Mouse (Mus musculus) lung, embryonic 16.5 days (tissue): ENCODE measurements around the gene Cds1. TPM values are rescaled to one million over a fixed set of nuclear protein-coding genes. Genes with fewer than 3 reads are reported as not detected.
"Not testable (repeated sequence)": the region's sequence is repeated elsewhere in the genome, so short reads cannot be mapped to it uniquely, and the experiment has no call there.

ENCODE experiments used
- ATAC-seq: fragments of 200-750 bp; cut with Nextera tagmentation; 2 replicates; pipeline ENCODE4 v1.8.0; 2017; ENCODE audit warnings: low read depth, mild to moderate bottlenecking, moderate library complexity
- H3K27ac ChIP-seq: fragments of 300-500 bp; sonication (generic); 2 replicates; pipeline ENCODE4 v1.5.1; 2014; ENCODE audit warnings: mild to moderate bottlenecking, control low read depth, low read length
- H3K27me3 ChIP-seq: fragments of 300-500 bp; sonication (generic); 2 replicates; pipeline ENCODE4 v1.6.1; 2014; ENCODE audit warnings: low read depth, low read length, mixed read lengths; ENCODE audit not compliant: control insufficient read depth, insufficient read depth
- H3K36me3 ChIP-seq: fragments of 300-500 bp; sonication (generic); 2 replicates; pipeline ENCODE4 v1.6.1; 2014; ENCODE audit warnings: low read length; ENCODE audit not compliant: control insufficient read depth, insufficient read depth
- H3K4me1 ChIP-seq: fragments of 300-500 bp; sonication (generic); replicated peaks from 2 replicates; pipeline ENCODE4 v1.6.1; 2014; ENCODE audit warnings: low read length, mixed read lengths; ENCODE audit not compliant: control insufficient read depth, insufficient read depth
- H3K4me2 ChIP-seq: fragments of 300-500 bp; sonication (generic); 2 replicates; pipeline ENCODE4 v1.6.1; 2014; ENCODE audit warnings: low read depth, low read length, control low read depth
- H3K4me3 ChIP-seq: fragments of 300-500 bp; sonication (generic); 2 replicates; pipeline ENCODE4 v1.5.1; 2014; ENCODE audit warnings: mild to moderate bottlenecking, low read length, control low read depth
- H3K9ac ChIP-seq: fragments of 300-500 bp; sonication (generic); 2 replicates; pipeline ENCODE4 v1.6.1; 2014; ENCODE audit warnings: low read length, control low read depth
- H3K9me3 ChIP-seq: fragments of 300-500 bp; sonication (generic); 2 replicates; pipeline ENCODE4 v1.6.1; 2016; ENCODE audit warnings: low read length; ENCODE audit not compliant: control insufficient read depth
- WGBS: fragments of 180-500 bp; shearing (Covaris S2); extraction: QIAGEN DNeasy Blood & Tissue Kit; methylation state at CpG from one replicate; pipeline ENCODE4 v1.1.7; 2014; 5-methylcytosine and 5-hydroxymethylcytosine counted together
- polyA plus RNA-seq: library from polyadenylated mRNA; unstranded; fragments of >200 nt; fragmentation: Nextera tagmentation; extraction: Ambion mirVana; gene quantifications from 2 replicates; pipeline ENCODE4 v1.2.1, GENCODE M21; 2015

The Cds1 gene
- polyA plus RNA-seq, 1 experiment from 2014 or later = 7.3 TPM

- no peak overlapping the region for H3K9ac ChIP-seq
- H3K4me2 ChIP-seq = no peak overlapping the region
- ATAC-seq = no peak
- no peaks in the 10 kb centered on the region for H3K9me3 ChIP-seq
- WGBS = 90% methylated on average over 6 of the region's 6 CpGs
- no peaks in the 10 kb centered on the region for H3K27me3 ChIP-seq
- H3K4me3 ChIP-seq = no peak overlapping the region
- peaks cover 13% of the 10 kb centered on the region for H3K36me3 ChIP-seq
- H3K27ac ChIP-seq = no peak overlapping the region
- H3K4me1 ChIP-seq = peaks cover 4% of the 10 kb centered on the region
These were observed 67.1 kb downstream of the Cds1 start for GRCm38 (mm10) chr5:101832042-101832441.

- H3K4me3 ChIP-seq = no peak overlapping the region
- no peak overlapping the region for H3K9ac ChIP-seq
- no peaks in the 10 kb centered on the region for H3K9me3 ChIP-seq
- H3K4me1 ChIP-seq = peaks cover 3% of the 10 kb centered on the region; the same call in 1 of the 2 replicates
- no peaks in the 10 kb centered on the region for H3K27me3 ChIP-seq
- peaks cover 13% of the 10 kb centered on the region for H3K36me3 ChIP-seq
- H3K4me2 ChIP-seq = no peak overlapping the region
- WGBS = 86% methylated on average over 5 of the region's 5 CpGs
- H3K27ac ChIP-seq = no peak overlapping the region
- ATAC-seq = no peak
These were observed 68.1 kb downstream of the Cds1 start for GRCm38 (mm10) chr5:101832991-101833390.

- H3K9me3 ChIP-seq = no peaks in the 10 kb centered on the region
- H3K27me3 ChIP-seq = no peaks in the 10 kb centered on the region
- no peak for ATAC-seq
- no peak overlapping the region for H3K27ac ChIP-seq
- H3K9ac ChIP-seq = no peak overlapping the region
- H3K4me2 ChIP-seq = no peak overlapping the region
- peaks cover 15% of the 10 kb centered on the region for H3K36me3 ChIP-seq
- H3K4me1 ChIP-seq = peaks cover 3% of the 10 kb centered on the region; the same call in 1 of the 2 replicates
- WGBS = 67% methylated on average over 8 of the region's 8 CpGs
- H3K4me3 ChIP-seq = no peak overlapping the region
These were observed 68.9 kb downstream of the Cds1 start for GRCm38 (mm10) chr5:101833875-101834274.

GRCm38 (mm10) chr5:101836221-101836620, 71.3 kb downstream of the Cds1 start:
- H3K27ac ChIP-seq = no peak overlapping the region
- 93% methylated on average over 11 of the region's 11 CpGs for WGBS
- H3K4me1 ChIP-seq = no peaks in the 10 kb centered on the region
- H3K9ac ChIP-seq = no peak overlapping the region
- H3K36me3 ChIP-seq = peaks cover 26% of the 10 kb centered on the region
- H3K27me3 ChIP-seq = no peaks in the 10 kb centered on the region
- H3K9me3 ChIP-seq = no peaks in the 10 kb centered on the region
- H3K4me3 ChIP-seq = no peak overlapping the region
- no peak for ATAC-seq
- H3K4me2 ChIP-seq = no peak overlapping the region

GRCm38 (mm10) chr5:101837605-101838004, 72.7 kb downstream of the Cds1 start:
- H3K27ac ChIP-seq, H3K9ac ChIP-seq, H3K4me1 ChIP-seq, H3K27me3 ChIP-seq, H3K9me3 ChIP-seq, H3K4me3 ChIP-seq, ATAC-seq, H3K4me2 ChIP-seq: not testable (repeated sequence)
- 90% methylated on average over 2 of the region's 2 CpGs for WGBS
- H3K36me3 ChIP-seq = peaks cover 35% of the 10 kb centered on the region

GRCm38 (mm10) chr5:101840476-101840875, 75.5 kb downstream of the Cds1 start:
- Histone ChIP-seq H3K4me2 (no peak overlapping the region), H3K4me3 (no peak overlapping the region), H3K9me3 (no peaks in the 10 kb centered on the region), H3K27ac (no peak overlapping the region), H3K4me1 (no peaks in the 10 kb centered on the region), H3K36me3 (peaks cover 51% of the 10 kb centered on the region), H3K27me3 (no peaks in the 10 kb centered on the region), H3K9ac (no peak overlapping the region)
- no peak for ATAC-seq
- WGBS = 97% methylated on average over 5 of the region's 5 CpGs

- H3K27me3 ChIP-seq = no peaks in the 10 kb centered on the region
- H3K9ac ChIP-seq = no peak overlapping the region
- H3K4me1 ChIP-seq = no peaks in the 10 kb centered on the region
- no peak overlapping the region for H3K27ac ChIP-seq
- no peak overlapping the region for H3K4me3 ChIP-seq
- no peak for ATAC-seq
- no peaks in the 10 kb centered on the region for H3K9me3 ChIP-seq
- 88% methylated on average over 11 of the region's 14 CpGs for WGBS
- H3K4me2 ChIP-seq = no peak overlapping the region
- peaks cover 79% of the 10 kb centered on the region for H3K36me3 ChIP-seq
These were observed 80.1 kb downstream of the Cds1 start for GRCm38 (mm10) chr5:101845011-101845410.

GRCm38 (mm10) chr5:101845930-101846329, 81.0 kb downstream of the Cds1 start:
- 92% methylated on average over 8 of the region's 8 CpGs for whole genome bisulfite sequencing
- Histone ChIP-seq H3K27me3 (no peaks in the 10 kb centered on the region), H3K9me3 (no peaks in the 10 kb centered on the region), H3K4me1 (no peaks in the 10 kb centered on the region), H3K4me3 (no peak overlapping the region), H3K9ac (no peak overlapping the region), H3K36me3 (peaks cover 76% of the 10 kb centered on the region), H3K4me2 (no peak overlapping the region), H3K27ac (no peak overlapping the region)
- no peak for ATAC-seq

- no peak overlapping the region for H3K4me2 ChIP-seq
- no peaks in the 10 kb centered on the region for H3K27me3 ChIP-seq
- H3K36me3 ChIP-seq = peaks cover 79% of the 10 kb centered on the region
- H3K27ac ChIP-seq = no peak overlapping the region
- WGBS = 85% methylated on average over 7 of the region's 7 CpGs
- ATAC-seq = no peak
- no peaks in the 10 kb centered on the region for H3K4me1 ChIP-seq
- H3K4me3 ChIP-seq = no peak overlapping the region
- H3K9me3 ChIP-seq = no peaks in the 10 kb centered on the region
- H3K9ac ChIP-seq = no peak overlapping the region
These were observed 82.4 kb downstream of the Cds1 start for GRCm38 (mm10) chr5:101847323-101847722.

GRCm38 (mm10) chr5:101847762-101848161, 82.8 kb downstream of the Cds1 start:
- H3K9ac ChIP-seq = no peak overlapping the region
- H3K36me3 ChIP-seq = peaks cover 76% of the 10 kb centered on the region
- 70% methylated on average over 4 of the region's 4 CpGs for WGBS
- H3K9me3 ChIP-seq = no peaks in the 10 kb centered on the region
- H3K4me2 ChIP-seq = no peak overlapping the region
- no peaks in the 10 kb centered on the region for H3K27me3 ChIP-seq
- H3K4me3 ChIP-seq = no peak overlapping the region
- H3K27ac ChIP-seq = no peak overlapping the region
- no peaks in the 10 kb centered on the region for H3K4me1 ChIP-seq
- ATAC-seq = 0 out of 2 replicates have a peak, but pooled peaks have one; percentile 38
